8 mouse cellular contexts compared by ENCODE assay signal in genomic region chr5:30614221-30614620, GRCm38 (mm10). TPM values are rescaled to one million over a fixed set of nuclear protein-coding genes. Genes with fewer than 3 reads are reported as not detected.
A peak's percentile ranks its signal among the peaks of the same experiment; 100 is the strongest.
DNase-seq lines count a peak whose midpoint lies in the region; ATAC-seq lines count a peak whose summit lies in the region.

No protein-coding gene starts in this region.

- peak overlapping the region; percentile 95 for H3K27ac ChIP-seq in heart, embryonic 13.5 days (replicated peaks)
- peak overlapping the region; percentile 75 for H3K27ac ChIP-seq in stomach, embryonic 16.5 days (ENCODE audit: low read length)

- peak; percentile 69; the same call in 1 of the 2 replicates for ATAC-seq in heart, embryonic 13.5 days (ENCODE audit: extremely low read depth, insufficient number of reproducible peaks, low FRiP score, low TSS enrichment)
- ATAC-seq in stomach, embryonic 16.5 days (ENCODE audit: insufficient read depth, low FRiP score), result peak; percentile 78
- no peak for ATAC-seq in CD4-positive, CD25-positive, alpha-beta regulatory T cell, adult 4 months

- peaks cover 82% of the 10 kb centered on the region for H3K4me1 ChIP-seq in heart, embryonic 13.5 days
- peaks cover 48% of the 10 kb centered on the region for H3K4me1 ChIP-seq in stomach, embryonic 16.5 days (ENCODE audit: control insufficient read depth, insufficient read depth, low read length)

- 0 out of 2 replicates have a peak, but pooled peaks cover 4% of the 10 kb centered on the region for H3K36me3 ChIP-seq in heart, embryonic 13.5 days
- no peaks in the 10 kb centered on the region for H3K36me3 ChIP-seq in stomach, embryonic 16.5 days (ENCODE audit: control insufficient read depth, insufficient read depth, low read length)

- peak; percentile 42 for DNase-seq in right cerebral cortex, postnatal 4 days
- no peak for DNase-seq in right cerebral cortex, postnatal 14 days
- peak; percentile 68 to 80 for DNase-seq in kidney, postnatal 25 days
- no peak for DNase-seq in thymus, postnatal 0 days (ENCODE audit: low spot score)
- no peak for DNase-seq in gastrocnemius, postnatal 25 days

- no peaks in the 10 kb centered on the region for H3K27me3 ChIP-seq in heart, embryonic 13.5 days (replicated peaks)
- no peaks in the 10 kb centered on the region for H3K27me3 ChIP-seq in stomach, embryonic 16.5 days (ENCODE audit: control insufficient read depth, insufficient read depth, low read length)

- H3K4me3 ChIP-seq in heart, embryonic 13.5 days, result no peak overlapping the region
- H3K4me3 ChIP-seq in stomach, embryonic 16.5 days (replicated peaks; ENCODE audit: low read length), result no peak overlapping the region

- WGBS in heart, embryonic 13.5 days, result 7% methylated on average over 1 of the region's 1 CpGs
- 15% methylated on average over 1 of the region's 1 CpGs for WGBS in stomach, embryonic 16.5 days

- H3K9me3 ChIP-seq in heart, embryonic 13.5 days, result no peaks in the 10 kb centered on the region
- H3K9me3 ChIP-seq in stomach, embryonic 16.5 days (replicated peaks; ENCODE audit: control insufficient read depth, low read length), result no peaks in the 10 kb centered on the region

- peak overlapping the region; percentile 48 for H3K4me2 ChIP-seq in heart, embryonic 13.5 days
- H3K4me2 ChIP-seq in stomach, embryonic 16.5 days (ENCODE audit: low read depth, low read length), result peak overlapping the region; percentile 27

- peak overlapping the region; percentile 73 for H3K9ac ChIP-seq in heart, embryonic 13.5 days
- H3K9ac ChIP-seq in stomach, embryonic 16.5 days (ENCODE audit: low read length), result peak overlapping the region; percentile 49; the same call in 1 of the 2 replicates

RNA-seq across cellular contexts. Expression of gene Kcnk3, which starts 26.3 kb away (rescaled TPM):
- 28.9 and 29.1 TPM in 2 replicates for polyA plus RNA-seq in heart, embryonic 13.5 days (2015; fragmentation: Nextera tagmentation; extraction: Ambion mirVana)
- 6.6 and 7.0 TPM in 2 replicates for polyA plus RNA-seq in stomach, embryonic 16.5 days (2015; fragmentation: Nextera tagmentation; extraction: Ambion mirVana)
- 0.37 and 0.39 TPM in 2 replicates for polyA plus RNA-seq in thymus, postnatal 0 days (2015; fragmentation: Nextera tagmentation; extraction: Ambion mirVana)
- under 1 TPM in 1 of 2 experiments, not detected in 1; 0.47 TPM for polyA plus RNA-seq in CD4-positive, CD25-positive, alpha-beta regulatory T cell, adult 4 months (2017; shearing (Covaris generic))
- total RNA-seq in gastrocnemius, postnatal 25 days (2021), result 1 to 10 TPM in 1 of 2 experiments, under 1 TPM in 1; 0.20 to 1.4 TPM

RNA-seq across cellular contexts. Expression of gene Slc35f6, which starts 33.5 kb away (rescaled TPM):
- polyA plus RNA-seq in heart, embryonic 13.5 days (2015; fragmentation: Nextera tagmentation; extraction: Ambion mirVana), result 21.9 and 22.6 TPM in 2 replicates
- 34.0 and 35.2 TPM in 2 replicates for polyA plus RNA-seq in stomach, embryonic 16.5 days (2015; fragmentation: Nextera tagmentation; extraction: Ambion mirVana)
- polyA plus RNA-seq in thymus, postnatal 0 days (2015; fragmentation: Nextera tagmentation; extraction: Ambion mirVana), result 12.5 and 14.4 TPM in 2 replicates
- polyA plus RNA-seq in CD4-positive, CD25-positive, alpha-beta regulatory T cell, adult 4 months (2017; shearing (Covaris generic)), result 10 to 100 TPM; 18.0 to 22.7 TPM
- total RNA-seq in gastrocnemius, postnatal 25 days (2021), result 10 to 100 TPM in 1 of 2 experiments, 1 to 10 TPM in 1; 9.5 to 12.0 TPM

RNA-seq across cellular contexts. Expression of gene Cenpa, which starts 52.4 kb away (rescaled TPM):
- 259 TPM in 2 replicates for polyA plus RNA-seq in heart, embryonic 13.5 days (2015; fragmentation: Nextera tagmentation; extraction: Ambion mirVana)
- polyA plus RNA-seq in stomach, embryonic 16.5 days (2015; fragmentation: Nextera tagmentation; extraction: Ambion mirVana), result 161 and 175 TPM in 2 replicates
- 339 and 404 TPM in 2 replicates for polyA plus RNA-seq in thymus, postnatal 0 days (2015; fragmentation: Nextera tagmentation; extraction: Ambion mirVana)
- 10 to 100 TPM; 45.4 to 60.5 TPM for polyA plus RNA-seq in CD4-positive, CD25-positive, alpha-beta regulatory T cell, adult 4 months (2017; shearing (Covaris generic))
- 1 to 10 TPM; 3.2 to 6.5 TPM for total RNA-seq in gastrocnemius, postnatal 25 days (2021)

Comparison
In these comparisons a context has a peak if more than half of its experiments do, and no peak if none do; other contexts are left out.
1. DNase-seq: peak in right cerebral cortex, postnatal 4 days (single experiment) and kidney, postnatal 25 days (2 of 2); none in right cerebral cortex, postnatal 14 days (single experiment), thymus, postnatal 0 days (single experiment) and gastrocnemius, postnatal 25 days (single experiment).